Comparison of ENCODE assay signal across 8 mouse cellular contexts in genomic region chr19:44314327-44314759, GRCm38 (mm10). TPM values are rescaled to one million over a fixed set of nuclear protein-coding genes. Genes with fewer than 3 reads are reported as not detected.
DNase-seq lines count a peak whose midpoint lies in the region; ATAC-seq lines count a peak whose summit lies in the region.

No protein-coding gene starts in this region.

- H3K27ac ChIP-seq in hindbrain, embryonic 12.5 days, result peak overlapping the region; percentile 5; the same call in 1 of the 2 replicates

- H3K27me3 ChIP-seq in hindbrain, embryonic 12.5 days, result no peaks in the 10 kb centered on the region

- H3K4me3 ChIP-seq in hindbrain, embryonic 12.5 days, result peak overlapping the region; percentile 38

- H3K4me2 ChIP-seq in hindbrain, embryonic 12.5 days (replicated peaks), result peak overlapping the region; percentile 67

- peak; percentile 90 for DNase-seq in ZHBTc4 (ENCODE audit: low read depth, low spot score)
- peak; percentile 92 to 93 for DNase-seq in cerebellum, postnatal 36 days
- DNase-seq in frontal cortex, postnatal 14 days (ENCODE audit: low spot score in 2 of 2), result peak; percentile 67 to 77
- DNase-seq in layer of hippocampus, postnatal 25 days (ENCODE audit: extremely low spot score in 1 of 2, low spot score in 1 of 2), result peak; percentile 65 to 67
- DNase-seq in lung, postnatal 4 days, result peak; percentile 81 to 89
- peak; percentile 80 for DNase-seq in retina, embryonic 14.5 days (ENCODE audit: low spot score)
- DNase-seq in thymus, postnatal 4 days, result peak; percentile 71

- ATAC-seq in hindbrain, embryonic 12.5 days (ENCODE audit: low FRiP score), result peak; percentile 92

- H3K9me3 ChIP-seq in hindbrain, embryonic 12.5 days (replicated peaks), result no peaks in the 10 kb centered on the region

- peaks cover 2% of the 10 kb centered on the region; the same call in 1 of the 2 replicates for H3K36me3 ChIP-seq in hindbrain, embryonic 12.5 days

- 5% methylated on average over 18 of the region's 18 CpGs for WGBS in hindbrain, embryonic 12.5 days

- peak overlapping the region; percentile 39 for H3K9ac ChIP-seq in hindbrain, embryonic 12.5 days

- H3K4me1 ChIP-seq in hindbrain, embryonic 12.5 days, result peaks cover 22% of the 10 kb centered on the region

RNA-seq across cellular contexts. Expression of gene Scd4, which starts 18.5 kb away (rescaled TPM):
- 0.07 and 0.10 TPM in 2 replicates for polyA plus RNA-seq in hindbrain, embryonic 12.5 days (2016; fragmentation: Nextera tagmentation; extraction: Ambion mirVana)
- 1 to 10 TPM; 2.8 to 2.9 TPM for total RNA-seq in layer of hippocampus, postnatal 25 days (2021)

RNA-seq across cellular contexts. Expression of gene Scd2, which starts 20.9 kb away (rescaled TPM):
- polyA plus RNA-seq in hindbrain, embryonic 12.5 days (2016; fragmentation: Nextera tagmentation; extraction: Ambion mirVana), result 404 and 420 TPM in 2 replicates
- total RNA-seq in layer of hippocampus, postnatal 25 days (2021), result 100 to 1,000 TPM; 642 to 712 TPM

Comparison
In these comparisons a context has a peak if more than half of its experiments do, and no peak if none do; other contexts are left out.
1. Peak in every context shown above with its lines: DNase-seq, ATAC-seq, H3K4me3 ChIP-seq and H3K27ac ChIP-seq.